Mouse (Mus musculus) forebrain, embryonic 10.5 days (tissue): Measurements from ENCODE around the gene Hmcn1. TPM values are rescaled to one million over a fixed set of nuclear protein-coding genes. Genes with fewer than 3 reads are reported as not detected.
A peak's percentile ranks its signal among the peaks of the same experiment; 100 is the strongest.

Experiments
- DNase-seq: peaks from one replicate; pipeline ENCODE4 v3.0.0-alpha.2; 2017; ENCODE audit warnings: low spot score; ENCODE audit errors: extremely low spot score
- H3K27ac ChIP-seq: fragments of 300-500 bp; sonication (generic); 2 replicates; pipeline ENCODE4 v1.5.1; 2016; ENCODE audit warnings: mild to moderate bottlenecking
- H3K27me3 ChIP-seq: fragments of 300-500 bp; sonication (generic); 2 replicates; pipeline ENCODE4 v1.6.1; 2016; ENCODE audit warnings: mild to moderate bottlenecking; ENCODE audit not compliant: poor library complexity, severe bottlenecking
- H3K36me3 ChIP-seq: fragments of 300-500 bp; sonication (generic); replicated peaks from 2 replicates; pipeline ENCODE4 v1.6.1; 2016; ENCODE audit warnings: mild to moderate bottlenecking, moderate library complexity
- H3K4me1 ChIP-seq: fragments of 300-500 bp; sonication (generic); 2 replicates; pipeline ENCODE4 v1.6.1; 2016
- H3K4me3 ChIP-seq: fragments of 300-500 bp; sonication (generic); 2 replicates; pipeline ENCODE4 v1.5.1; 2016; ENCODE audit warnings: mild to moderate bottlenecking, moderate library complexity
- H3K9me3 ChIP-seq: fragments of 300-500 bp; sonication (generic); 2 replicates; pipeline ENCODE4 v1.6.1; 2016; ENCODE audit warnings: mild to moderate bottlenecking, moderate library complexity
- WGBS: fragments of 180-500 bp; shearing (Covaris S2); methylation state at CpG from one replicate; pipeline ENCODE4 v1.1.7; 2016; 5-methylcytosine and 5-hydroxymethylcytosine counted together
- polyA plus RNA-seq: library from polyadenylated mRNA; unstranded; fragments of >200 nt; fragmentation: Nextera tagmentation; extraction: Ambion mirVana; gene quantifications from 2 replicates; pipeline ENCODE4 v1.2.1, GENCODE M21; 2016

The Hmcn1 gene
- polyA plus RNA-seq, 1 experiment from 2014 or later = 9.1 TPM

DNA sequence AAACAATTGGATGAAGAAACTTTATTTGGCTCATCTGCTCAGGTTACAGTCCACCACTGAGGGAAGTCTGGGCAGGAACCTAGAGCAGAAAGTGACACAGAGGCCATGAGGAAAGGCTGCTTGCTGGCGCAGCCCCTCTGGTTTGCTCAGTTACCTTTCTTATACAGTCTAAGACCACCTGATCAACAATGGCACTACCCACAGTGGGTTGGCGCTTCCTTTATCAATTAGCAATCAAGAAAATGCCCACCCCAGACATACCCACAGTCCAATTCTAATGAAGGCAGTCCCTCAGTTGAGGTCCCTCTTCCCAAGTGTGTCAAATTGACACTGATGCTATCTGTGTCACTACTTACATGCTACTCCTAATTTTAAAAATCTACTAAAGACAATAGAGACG is 14.6 kb downstream of the Hmcn1 start:
- H3K4me1 ChIP-seq = peaks cover 24% of the 10 kb centered on the region
- no peak overlapping the region for H3K4me3 ChIP-seq
- DNase-seq = no peak
- H3K27ac ChIP-seq = no peak overlapping the region
- WGBS = 94% methylated on average over 3 of the region's 3 CpGs
- no peaks in the 10 kb centered on the region for H3K9me3 ChIP-seq
- H3K27me3 ChIP-seq = no peaks in the 10 kb centered on the region
- H3K36me3 ChIP-seq = no peaks in the 10 kb centered on the region

DNA sequence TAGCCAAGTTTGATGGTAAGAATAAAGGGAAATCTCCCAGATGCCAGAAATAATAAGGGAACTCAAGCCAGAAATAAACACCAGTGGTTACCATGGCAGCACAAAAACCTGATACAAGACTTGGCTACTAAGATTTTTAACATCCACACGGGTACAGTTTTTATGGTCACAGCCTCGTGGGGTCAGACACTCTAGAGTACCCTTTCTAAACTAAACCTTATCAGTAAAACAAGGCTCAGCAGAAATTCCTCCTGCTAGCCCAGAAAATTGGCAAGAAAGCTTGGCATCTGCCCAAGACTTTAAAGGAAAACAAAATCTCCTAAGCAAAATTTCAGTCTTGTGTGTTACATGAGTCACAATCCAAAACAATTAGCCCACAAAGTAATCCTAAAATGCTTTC is 17.0 kb downstream of the Hmcn1 start:
- Histone ChIP-seq H3K27me3 (no peaks in the 10 kb centered on the region), H3K9me3 (no peaks in the 10 kb centered on the region), H3K4me1 (peaks cover 18% of the 10 kb centered on the region), H3K36me3 (no peaks in the 10 kb centered on the region), H3K4me3 (no peak overlapping the region), H3K27ac (no peak overlapping the region)
- WGBS = 62% methylated on average over 2 of the region's 2 CpGs
- DNase-seq = no peak

DNA sequence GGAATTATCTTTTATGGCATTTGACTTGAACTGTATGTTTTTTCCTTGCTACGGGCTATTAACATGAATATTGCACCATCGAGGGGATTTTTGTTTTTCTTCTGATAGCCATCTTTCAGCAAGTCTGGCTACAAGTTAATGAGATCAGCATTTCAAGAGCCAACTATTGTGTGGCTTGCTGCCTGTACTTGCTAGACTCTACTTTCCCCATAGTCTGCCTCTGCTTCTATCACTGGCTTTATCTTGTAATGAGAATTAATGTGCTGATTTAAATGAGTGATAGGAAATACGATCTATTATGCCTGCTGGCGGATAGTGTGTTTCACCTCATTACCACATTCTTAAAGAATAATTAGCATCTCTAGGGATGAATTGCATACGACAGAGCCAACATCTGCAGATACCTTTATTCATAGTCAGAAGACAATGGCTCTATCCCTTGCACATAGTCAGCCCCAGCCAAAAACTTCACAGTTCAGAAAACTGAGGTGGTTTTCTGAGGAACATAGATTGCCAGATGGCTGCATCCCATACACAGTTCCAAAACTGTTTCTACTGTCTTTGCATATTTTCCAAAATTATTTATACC is 33.7 kb downstream of the Hmcn1 start:
- DNase-seq = no peak

DNA sequence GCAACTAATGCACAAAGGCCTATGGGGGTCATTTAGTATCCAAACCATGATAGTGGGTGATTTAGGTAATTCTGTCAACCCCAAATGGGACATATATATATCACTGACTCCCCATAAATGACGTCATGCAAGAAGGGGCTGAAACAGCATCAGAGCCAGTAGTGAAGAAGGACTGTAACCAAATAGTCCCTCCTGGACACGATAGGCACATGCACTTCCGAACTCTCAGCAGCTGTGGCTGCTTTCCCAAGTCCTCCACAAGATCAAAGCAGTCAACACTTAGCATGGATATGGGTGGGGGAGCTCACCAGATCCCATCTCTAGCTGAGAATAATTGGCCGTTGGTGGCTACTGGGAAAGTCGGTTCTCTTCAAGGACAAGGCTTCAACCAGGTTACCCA is 42.2 kb downstream of the Hmcn1 start:
- Histone ChIP-seq H3K4me1 (peaks cover 8% of the 10 kb centered on the region; the same call in 1 of the 2 replicates), H3K4me3 (no peak overlapping the region), H3K9me3 (no peaks in the 10 kb centered on the region), H3K36me3 (no peaks in the 10 kb centered on the region), H3K27ac (no peak overlapping the region), H3K27me3 (no peaks in the 10 kb centered on the region)
- no peak for DNase-seq
- 84% methylated on average over 5 of the region's 5 CpGs for WGBS

More for the DNA sequence above, 33.7 kb downstream of the Hmcn1 start:
- Histone ChIP-seq H3K36me3 (no peaks in the 10 kb centered on the region), H3K4me1 (peaks cover 8% of the 10 kb centered on the region), H3K9me3 (no peaks in the 10 kb centered on the region), H3K4me3 (no peak overlapping the region), H3K27ac (no peak overlapping the region), H3K27me3 (no peaks in the 10 kb centered on the region)
- WGBS = 78% methylated on average over 5 of the region's 5 CpGs

DNA sequence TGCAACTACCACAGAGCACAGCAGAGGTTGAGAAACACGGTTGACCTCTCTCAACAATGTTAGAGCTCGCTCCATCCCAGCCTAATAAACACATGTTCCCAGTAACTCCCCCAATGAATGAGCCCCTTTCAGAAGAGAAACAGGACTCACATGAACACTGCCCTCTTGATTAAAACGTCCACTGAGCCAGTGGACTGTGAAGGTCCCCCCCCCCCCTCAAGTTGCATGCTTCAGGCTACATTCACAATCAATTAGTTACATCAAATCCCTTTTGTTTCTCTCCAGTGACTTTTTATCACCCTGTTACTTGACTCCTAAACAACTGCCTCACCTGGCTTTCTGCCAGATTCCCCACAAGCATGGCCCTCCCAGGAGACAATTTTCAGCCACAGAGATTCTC is 43.2 kb downstream of the Hmcn1 start:
- WGBS = 28% methylated on average over 3 of the region's 3 CpGs
- Histone ChIP-seq H3K4me1 (peaks cover 8% of the 10 kb centered on the region), H3K9me3 (no peaks in the 10 kb centered on the region), H3K36me3 (no peaks in the 10 kb centered on the region), H3K4me3 (no peak overlapping the region), H3K27me3 (no peaks in the 10 kb centered on the region), H3K27ac (no peak overlapping the region)
- no peak for DNase-seq

DNA sequence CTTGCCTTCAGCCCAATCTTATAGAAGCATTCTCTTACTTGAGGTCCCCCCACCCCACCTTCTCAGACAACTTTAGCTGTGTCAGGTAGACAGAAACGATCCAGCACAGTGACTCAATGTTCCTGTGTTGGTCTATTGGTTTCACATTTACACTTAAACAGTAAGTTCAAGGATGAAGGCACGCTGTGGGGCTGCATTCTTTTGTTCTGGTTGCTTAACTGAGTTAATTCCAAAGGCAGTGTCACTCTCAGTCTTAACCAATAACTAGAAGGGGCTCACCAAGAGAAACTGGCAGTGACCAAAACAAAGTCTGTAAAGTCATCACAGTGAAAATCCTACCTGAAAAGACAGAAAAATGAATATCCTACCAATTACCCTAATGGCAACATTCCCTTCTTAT is 44.3 kb downstream of the Hmcn1 start:
- DNase-seq = no peak
- H3K4me1 ChIP-seq = peaks cover 15% of the 10 kb centered on the region
- no peak overlapping the region for H3K27ac ChIP-seq
- H3K36me3 ChIP-seq = no peaks in the 10 kb centered on the region
- H3K9me3 ChIP-seq = no peaks in the 10 kb centered on the region
- 79% methylated on average over 2 of the region's 2 CpGs for WGBS
- H3K4me3 ChIP-seq = no peak overlapping the region
- H3K27me3 ChIP-seq = no peaks in the 10 kb centered on the region

DNA sequence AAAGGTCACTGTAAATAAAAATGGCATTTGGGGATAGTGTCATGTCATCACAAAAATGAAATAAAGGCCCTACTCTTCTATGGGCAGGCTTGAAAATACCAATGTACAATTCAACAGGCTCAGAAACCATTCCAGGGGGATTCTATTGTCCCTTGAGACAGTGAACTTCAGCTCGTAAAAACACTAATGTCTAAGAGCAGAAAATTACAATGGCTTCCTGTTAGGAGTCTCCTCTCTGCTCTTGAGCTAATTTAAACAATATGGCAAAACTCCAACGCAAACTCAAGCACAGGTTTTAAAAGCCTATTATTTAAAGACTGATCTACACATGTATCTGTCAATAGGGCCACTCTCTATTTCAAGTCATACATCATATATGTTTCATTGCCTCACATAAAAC is 49.6 kb downstream of the Hmcn1 start:
- WGBS = 37% methylated on average over 2 of the region's 2 CpGs
- no peak for DNase-seq
- H3K4me1 ChIP-seq = peaks cover 20% of the 10 kb centered on the region; the same call in 1 of the 2 replicates
- no peak overlapping the region for H3K4me3 ChIP-seq
- H3K9me3 ChIP-seq = no peaks in the 10 kb centered on the region
- no peaks in the 10 kb centered on the region for H3K27me3 ChIP-seq
- no peaks in the 10 kb centered on the region for H3K36me3 ChIP-seq
- H3K27ac ChIP-seq = no peak overlapping the region

DNA sequence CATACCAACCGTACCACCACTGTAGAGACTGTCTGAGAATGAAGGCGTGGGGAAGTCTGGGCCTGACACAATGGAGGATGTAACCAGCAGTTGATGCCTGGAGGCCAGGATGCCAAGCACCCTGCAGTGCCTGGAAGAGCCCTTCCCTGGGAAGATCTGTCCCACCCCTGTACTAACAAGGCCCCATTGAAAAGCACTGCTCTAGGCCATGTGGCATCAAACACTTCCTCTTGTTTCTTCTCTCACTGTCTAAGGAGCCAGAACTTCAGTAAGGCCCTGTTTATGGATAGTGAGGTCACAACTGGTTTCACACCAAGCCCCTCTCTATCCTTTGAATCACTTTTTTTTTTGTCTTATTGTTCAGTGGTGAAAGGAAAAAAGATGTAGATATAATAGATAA is 51.1 kb downstream of the Hmcn1 start:
- DNase-seq = no peak
- H3K27me3 ChIP-seq = no peaks in the 10 kb centered on the region
- 74% methylated on average over 2 of the region's 2 CpGs for WGBS
- no peak overlapping the region for H3K4me3 ChIP-seq
- no peak overlapping the region for H3K27ac ChIP-seq
- peaks cover 20% of the 10 kb centered on the region; the same call in 1 of the 2 replicates for H3K4me1 ChIP-seq
- H3K36me3 ChIP-seq = no peaks in the 10 kb centered on the region
- no peaks in the 10 kb centered on the region for H3K9me3 ChIP-seq

DNA sequence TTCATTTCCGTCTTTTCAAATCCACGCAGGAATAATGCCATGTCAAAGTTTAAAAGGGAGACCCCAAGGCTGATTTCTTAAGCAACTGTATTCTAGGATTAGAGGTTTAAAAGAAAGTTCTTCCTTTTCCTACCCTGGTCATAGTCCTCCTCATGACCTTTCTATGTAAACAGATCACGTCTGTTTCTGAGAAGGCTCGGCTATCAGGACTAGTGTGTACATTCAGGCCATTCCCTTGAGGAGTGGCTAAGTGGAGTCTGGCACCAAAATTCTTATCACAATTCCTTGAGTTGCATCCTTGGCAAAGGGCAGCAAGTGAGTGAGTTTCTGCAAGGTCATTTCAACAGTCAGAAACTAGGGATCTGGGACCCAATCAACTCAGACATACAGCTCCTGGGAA is 56.4 kb downstream of the Hmcn1 start:
- Histone ChIP-seq H3K4me1 (peaks cover 5% of the 10 kb centered on the region; the same call in 1 of the 2 replicates), H3K27ac (no peak overlapping the region), H3K27me3 (no peaks in the 10 kb centered on the region), H3K4me3 (no peak overlapping the region), H3K36me3 (no peaks in the 10 kb centered on the region), H3K9me3 (no peaks in the 10 kb centered on the region)
- WGBS = 81% methylated on average over 4 of the region's 4 CpGs
- DNase-seq = no peak

DNA sequence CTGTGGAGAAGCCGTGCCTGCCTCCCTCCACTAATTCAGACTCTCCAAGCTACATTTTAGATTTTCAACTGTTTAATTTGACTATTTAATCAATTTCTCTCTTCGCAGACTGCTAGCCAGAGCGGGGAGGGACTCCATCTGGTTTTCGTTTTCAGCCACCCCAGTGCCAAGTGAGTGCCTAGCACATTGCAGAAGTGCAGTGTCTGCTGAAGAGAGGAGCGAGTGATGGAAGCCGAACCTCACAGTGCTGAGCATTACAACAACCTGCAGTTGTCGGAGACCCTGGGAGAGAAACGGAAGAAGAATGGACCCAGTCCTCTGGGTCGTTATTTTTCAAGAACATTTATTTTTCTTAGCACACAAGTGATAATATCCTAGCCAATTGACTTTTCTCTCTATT is 59.6 kb downstream of the Hmcn1 start:
- Histone ChIP-seq H3K9me3 (no peaks in the 10 kb centered on the region), H3K4me3 (no peak overlapping the region), H3K27ac (peak overlapping the region; percentile 20; the same call in 1 of the 2 replicates), H3K4me1 (peaks cover 5% of the 10 kb centered on the region; the same call in 1 of the 2 replicates), H3K36me3 (no peaks in the 10 kb centered on the region), H3K27me3 (no peaks in the 10 kb centered on the region)
- DNase-seq = no peak
- WGBS = 55% methylated on average over 9 of the region's 9 CpGs

DNA sequence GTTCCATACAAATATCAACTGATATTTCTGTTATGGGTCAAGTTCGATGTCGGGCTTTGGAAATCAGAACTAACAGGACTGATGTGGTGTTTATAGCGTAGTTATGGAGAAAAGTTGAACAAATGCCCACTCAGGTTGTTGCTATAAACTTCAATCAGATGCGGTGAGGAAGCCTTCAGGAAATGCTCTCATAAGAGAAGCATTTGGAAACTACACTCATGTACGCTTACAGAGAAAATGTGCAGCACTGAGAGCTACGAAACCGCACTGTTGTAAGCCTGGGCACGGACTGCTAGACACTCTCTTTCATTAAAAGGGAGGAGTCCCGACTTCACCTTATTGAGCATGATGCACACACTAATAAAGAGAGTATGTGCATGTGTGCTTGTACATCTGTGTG is 72.4 kb downstream of the Hmcn1 start:
- H3K36me3 ChIP-seq = no peaks in the 10 kb centered on the region
- 88% methylated on average over 9 of the region's 9 CpGs for WGBS

DNA sequence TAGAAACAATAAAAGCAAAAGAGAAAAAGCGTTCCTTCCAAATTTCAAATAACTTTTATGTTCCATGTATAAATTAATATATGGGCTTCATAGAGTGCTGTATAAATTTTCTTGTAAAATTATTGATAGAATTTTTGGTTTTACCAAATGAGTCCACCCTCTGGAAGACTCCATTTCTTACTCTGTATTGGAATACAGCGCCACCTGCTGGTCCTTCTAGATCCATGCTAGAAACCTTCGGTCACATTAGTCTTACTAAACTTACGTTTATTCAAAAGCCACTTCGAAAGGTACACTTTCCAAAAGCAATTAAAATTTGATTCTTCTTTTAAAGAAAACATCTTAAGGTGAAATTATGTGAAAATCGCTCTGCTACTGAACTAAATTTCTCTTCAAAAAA is 73.0 kb downstream of the Hmcn1 start:
- Histone ChIP-seq H3K4me3 (no peak overlapping the region), H3K9me3 (no peaks in the 10 kb centered on the region), H3K27me3 (no peaks in the 10 kb centered on the region), H3K27ac (no peak overlapping the region), H3K36me3 (no peaks in the 10 kb centered on the region), H3K4me1 (no peaks in the 10 kb centered on the region)
- no peak for DNase-seq
- 52% methylated on average over 6 of the region's 6 CpGs for WGBS

More for the DNA sequence above, 72.4 kb downstream of the Hmcn1 start:
- Histone ChIP-seq H3K9me3 (no peaks in the 10 kb centered on the region), H3K27me3 (no peaks in the 10 kb centered on the region), H3K27ac (no peak overlapping the region), H3K4me3 (no peak overlapping the region), H3K4me1 (no peaks in the 10 kb centered on the region)
- no peak for DNase-seq

DNA sequence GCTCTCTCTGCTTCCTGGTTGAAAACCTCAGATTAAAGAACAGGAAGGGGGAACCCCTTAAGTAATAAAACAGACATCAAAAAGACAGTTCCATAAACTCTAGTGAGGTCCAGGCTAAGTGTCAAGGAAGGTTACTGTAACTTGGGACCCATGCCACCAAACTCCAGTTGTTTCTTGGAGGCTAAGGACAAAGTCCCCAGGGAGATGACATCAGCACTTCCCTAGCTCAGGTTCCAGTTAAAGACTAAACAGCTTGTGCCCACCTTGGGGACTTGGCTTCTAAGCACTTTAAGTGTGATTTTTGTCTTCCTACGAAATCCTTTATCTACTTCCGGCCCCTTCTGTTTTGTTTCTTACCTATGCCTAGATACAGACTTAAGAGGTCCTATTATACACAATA is 78.3 kb downstream of the Hmcn1 start:
- Histone ChIP-seq H3K36me3 (no peaks in the 10 kb centered on the region), H3K4me1 (no peaks in the 10 kb centered on the region), H3K4me3 (no peak overlapping the region), H3K9me3 (no peaks in the 10 kb centered on the region), H3K27me3 (no peaks in the 10 kb centered on the region), H3K27ac (no peak overlapping the region)
- WGBS = 89% methylated on average over 2 of the region's 2 CpGs
- DNase-seq = no peak
